Mouse (Mus musculus): ENCODE data around the gene Calhm1.
A peak's percentile ranks its signal among the peaks of the same experiment; 100 is the strongest.

The Calhm1 gene

DNA sequence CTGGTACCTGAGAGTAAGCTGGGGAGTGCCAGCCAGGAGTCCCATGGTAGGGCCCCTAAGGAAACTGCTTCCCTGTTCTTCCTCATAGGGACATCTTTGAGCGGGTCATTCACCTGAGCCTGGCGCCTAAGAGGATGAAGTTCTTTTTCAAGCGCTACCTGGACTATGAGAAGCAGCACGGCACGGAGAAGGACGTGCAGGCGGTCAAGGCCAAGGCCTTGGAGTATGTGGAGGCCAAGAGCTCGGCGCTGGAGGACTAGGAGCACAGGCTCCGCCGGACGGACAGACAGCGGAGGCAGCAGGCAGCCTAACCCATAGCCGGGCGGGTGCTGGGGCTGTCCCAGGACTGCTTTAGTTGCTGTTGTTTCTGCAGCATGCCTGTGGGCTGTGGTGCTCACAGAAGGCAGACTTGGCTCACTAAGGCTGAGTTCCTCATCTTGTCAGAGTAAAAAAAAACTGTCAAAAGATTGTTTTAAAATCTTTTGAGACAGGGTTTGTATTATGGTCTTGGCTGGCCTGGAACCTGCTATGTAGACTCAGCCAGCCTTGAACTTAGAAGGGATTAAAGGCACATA is 13.4 kb downstream of the Calhm1 start:
- Histone ChIP-seq H3K9me3 (ENCODE audit: low read length) (no peaks in the 10 kb centered on the region), H3K27me3 (ENCODE audit: insufficient read depth, low read length) (0 out of 2 replicates have a peak, but pooled peaks cover 5% of the 10 kb centered on the region), H3K4me1 (replicated peaks; ENCODE audit: low read depth, low read length) (peaks cover 77% of the 10 kb centered on the region), H3K4me3 (replicated peaks; ENCODE audit: low read length) (peak overlapping the region; percentile 63), H3K36me3 (ENCODE audit: insufficient read depth, low read length) (peaks cover 92% of the 10 kb centered on the region)
- TF ChIP-seq POU5F1 (IDR thresholded peaks at IDR 0.05; ENCODE audit: borderline replicate concordance, low read length) (no peak), NANOG (IDR thresholded peaks at IDR 0.05; ENCODE audit: borderline replicate concordance, low read length) (no peak), CTCF (conservative IDR thresholded peaks at IDR 0.05; ENCODE audit: low read length) (no peak)

DNA sequence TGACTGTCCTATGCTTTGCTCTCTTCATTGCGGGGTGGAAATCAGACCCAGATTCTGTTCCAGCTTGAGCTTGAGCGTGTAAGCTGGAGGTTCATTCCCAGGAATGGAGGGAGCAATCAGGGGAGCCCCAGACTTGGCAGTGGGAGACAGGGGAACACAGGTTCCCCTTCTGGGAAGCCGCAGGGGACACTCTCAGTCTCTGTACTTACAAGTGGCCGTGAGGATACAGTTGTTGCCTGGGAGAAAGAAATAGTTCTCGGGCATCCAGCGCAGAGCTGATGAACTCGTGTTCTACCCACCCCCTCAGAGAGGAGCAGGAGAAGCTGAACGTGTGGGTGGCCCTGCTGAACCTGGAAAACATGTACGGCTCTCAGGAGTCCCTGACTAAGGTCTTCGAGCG is 15.2 kb downstream of the Calhm1 start:
- TF ChIP-seq CTCF (conservative IDR thresholded peaks at IDR 0.05; ENCODE audit: low read length): no peak
- no peak for TF ChIP-seq NANOG (IDR thresholded peaks at IDR 0.05; ENCODE audit: borderline replicate concordance, low read length)
- TF ChIP-seq POU5F1 (IDR thresholded peaks at IDR 0.05; ENCODE audit: borderline replicate concordance, low read length): no peak
- H3K27me3 ChIP-seq (ENCODE audit: insufficient read depth, low read length): no peaks in the 10 kb centered on the region
- peaks cover 75% of the 10 kb centered on the region for H3K4me1 ChIP-seq (replicated peaks; ENCODE audit: low read depth, low read length)
- H3K4me3 ChIP-seq (replicated peaks; ENCODE audit: low read length): no peak overlapping the region
- no peaks in the 10 kb centered on the region for H3K9me3 ChIP-seq (ENCODE audit: low read length)
- peaks cover 99% of the 10 kb centered on the region for H3K36me3 ChIP-seq (ENCODE audit: insufficient read depth, low read length)

DNA sequence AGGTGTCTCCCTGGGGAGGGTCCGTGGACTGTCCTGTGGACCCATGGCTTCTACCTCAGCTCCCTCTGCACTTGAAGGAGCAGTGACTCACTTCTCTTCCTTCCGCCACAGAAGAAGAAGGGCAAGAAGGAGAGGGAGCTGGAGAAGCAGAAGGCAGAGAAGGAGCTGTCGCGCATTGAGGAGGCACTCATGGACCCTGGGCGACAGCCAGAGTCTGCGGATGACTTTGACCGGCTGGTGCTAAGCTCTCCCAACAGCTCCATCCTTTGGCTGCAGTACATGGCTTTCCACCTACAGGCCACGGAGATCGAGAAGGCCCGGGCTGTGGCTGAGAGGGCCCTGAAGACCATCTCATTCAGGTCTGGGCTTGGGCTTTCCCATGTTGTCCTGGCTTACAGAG is 15.9 kb downstream of the Calhm1 start:
- TF ChIP-seq NANOG (IDR thresholded peaks at IDR 0.05; ENCODE audit: borderline replicate concordance, low read length) (no peak), POU5F1 (IDR thresholded peaks at IDR 0.05; ENCODE audit: borderline replicate concordance, low read length) (no peak), CTCF (conservative IDR thresholded peaks at IDR 0.05; ENCODE audit: low read length) (no peak)

DNA sequence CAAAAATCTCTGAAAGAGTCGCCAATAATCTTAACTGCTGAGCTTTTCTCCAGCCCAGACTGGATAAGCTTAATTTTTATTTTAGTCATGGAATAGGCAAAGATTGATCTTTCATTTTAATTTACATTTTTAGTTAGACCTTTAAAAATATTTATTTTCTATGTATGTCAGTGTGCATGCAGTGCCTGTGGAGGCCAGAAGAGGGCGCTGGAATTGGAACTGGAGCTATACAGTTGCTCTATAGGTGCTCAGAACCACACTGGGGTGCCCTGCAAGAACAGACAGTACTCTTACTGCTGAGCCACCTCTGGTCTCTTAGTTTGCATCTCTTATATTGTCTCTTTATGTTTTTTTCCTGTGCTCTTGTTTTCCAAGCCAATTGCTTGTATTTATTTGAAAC is 21.3 kb downstream of the Calhm1 start:
- Histone ChIP-seq H3K9me3 (ENCODE audit: low read length) (peaks cover 12% of the 10 kb centered on the region), H3K4me1 (replicated peaks; ENCODE audit: low read depth, low read length) (peaks cover 29% of the 10 kb centered on the region), H3K4me3 (replicated peaks; ENCODE audit: low read length) (no peak overlapping the region), H3K27me3 (ENCODE audit: insufficient read depth, low read length) (no peaks in the 10 kb centered on the region), H3K36me3 (ENCODE audit: insufficient read depth, low read length) (peaks cover 97% of the 10 kb centered on the region)
- TF ChIP-seq CTCF (conservative IDR thresholded peaks at IDR 0.05; ENCODE audit: low read length) (peak; percentile 93), POU5F1 (IDR thresholded peaks at IDR 0.05; ENCODE audit: borderline replicate concordance, low read length) (no peak), NANOG (IDR thresholded peaks at IDR 0.05; ENCODE audit: borderline replicate concordance, low read length) (no peak)

More for the DNA sequence above, 15.9 kb downstream of the Calhm1 start:
- Histone ChIP-seq H3K4me3 (replicated peaks; ENCODE audit: low read length) (no peak overlapping the region), H3K9me3 (ENCODE audit: low read length) (no peaks in the 10 kb centered on the region), H3K4me1 (replicated peaks; ENCODE audit: low read depth, low read length) (peaks cover 69% of the 10 kb centered on the region), H3K27me3 (ENCODE audit: insufficient read depth, low read length) (no peaks in the 10 kb centered on the region), H3K36me3 (ENCODE audit: insufficient read depth, low read length) (peaks cover 99% of the 10 kb centered on the region)

DNA sequence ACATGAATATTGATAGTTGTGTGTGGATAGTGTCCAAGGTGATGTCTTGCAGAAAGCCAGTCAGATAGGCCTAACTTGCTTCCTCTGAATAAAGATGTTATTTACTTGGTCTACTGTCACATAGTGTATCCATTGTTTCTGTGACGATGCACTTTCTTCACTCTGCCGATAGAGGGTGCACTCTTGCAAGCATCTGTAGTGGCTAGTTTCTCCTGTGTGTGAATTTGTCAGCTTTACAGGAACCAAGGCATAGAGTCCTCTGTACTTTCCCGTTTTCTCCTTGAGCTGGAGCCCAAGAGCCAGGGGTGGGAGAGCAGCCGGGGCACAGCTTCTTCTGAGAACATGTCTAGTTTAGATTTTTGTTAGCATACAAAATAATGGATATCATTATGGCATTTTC is 23.0 kb downstream of the Calhm1 start:
- peak; percentile 69 for TF ChIP-seq CTCF (conservative IDR thresholded peaks at IDR 0.05; ENCODE audit: low read length)
- TF ChIP-seq POU5F1 (IDR thresholded peaks at IDR 0.05; ENCODE audit: borderline replicate concordance, low read length): no peak
- no peak for TF ChIP-seq NANOG (IDR thresholded peaks at IDR 0.05; ENCODE audit: borderline replicate concordance, low read length)

DNA sequence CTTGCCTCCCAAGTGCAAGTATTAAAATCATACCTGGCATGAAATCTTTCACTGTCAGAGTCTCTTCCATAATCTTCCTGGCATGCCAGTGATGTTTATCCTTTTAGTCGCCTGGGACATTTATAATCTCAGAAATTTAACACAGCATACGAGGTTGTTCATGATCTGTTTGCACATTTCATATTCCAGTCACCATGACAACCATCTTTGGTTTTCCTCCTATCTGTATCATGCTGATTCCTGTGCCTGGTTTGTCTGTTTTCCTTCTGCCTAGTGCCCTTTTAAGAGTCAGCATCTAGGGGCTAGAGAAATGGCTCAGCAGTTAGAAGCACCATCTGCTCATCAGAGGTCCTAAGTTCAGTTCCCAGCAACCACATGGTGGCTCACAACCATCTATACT is 25.4 kb downstream of the Calhm1 start:
- H3K36me3 ChIP-seq (ENCODE audit: insufficient read depth, low read length): peaks cover 96% of the 10 kb centered on the region
- H3K9me3 ChIP-seq (ENCODE audit: low read length): peaks cover 12% of the 10 kb centered on the region
- H3K4me3 ChIP-seq (replicated peaks; ENCODE audit: low read length): no peak overlapping the region
- H3K27me3 ChIP-seq (ENCODE audit: insufficient read depth, low read length): no peaks in the 10 kb centered on the region
- H3K4me1 ChIP-seq (replicated peaks; ENCODE audit: low read depth, low read length): no peaks in the 10 kb centered on the region
- no peak for TF ChIP-seq POU5F1 (IDR thresholded peaks at IDR 0.05; ENCODE audit: borderline replicate concordance, low read length)
- TF ChIP-seq NANOG (IDR thresholded peaks at IDR 0.05; ENCODE audit: borderline replicate concordance, low read length): no peak
- no peak for TF ChIP-seq CTCF (conservative IDR thresholded peaks at IDR 0.05; ENCODE audit: low read length)

More for the DNA sequence above, 23.0 kb downstream of the Calhm1 start:
- no peak overlapping the region for H3K4me3 ChIP-seq (replicated peaks; ENCODE audit: low read length)
- H3K36me3 ChIP-seq (ENCODE audit: insufficient read depth, low read length): peaks cover 97% of the 10 kb centered on the region
- no peaks in the 10 kb centered on the region for H3K27me3 ChIP-seq (ENCODE audit: insufficient read depth, low read length)
- peaks cover 13% of the 10 kb centered on the region for H3K4me1 ChIP-seq (replicated peaks; ENCODE audit: low read depth, low read length)
- H3K9me3 ChIP-seq (ENCODE audit: low read length): peaks cover 12% of the 10 kb centered on the region

DNA sequence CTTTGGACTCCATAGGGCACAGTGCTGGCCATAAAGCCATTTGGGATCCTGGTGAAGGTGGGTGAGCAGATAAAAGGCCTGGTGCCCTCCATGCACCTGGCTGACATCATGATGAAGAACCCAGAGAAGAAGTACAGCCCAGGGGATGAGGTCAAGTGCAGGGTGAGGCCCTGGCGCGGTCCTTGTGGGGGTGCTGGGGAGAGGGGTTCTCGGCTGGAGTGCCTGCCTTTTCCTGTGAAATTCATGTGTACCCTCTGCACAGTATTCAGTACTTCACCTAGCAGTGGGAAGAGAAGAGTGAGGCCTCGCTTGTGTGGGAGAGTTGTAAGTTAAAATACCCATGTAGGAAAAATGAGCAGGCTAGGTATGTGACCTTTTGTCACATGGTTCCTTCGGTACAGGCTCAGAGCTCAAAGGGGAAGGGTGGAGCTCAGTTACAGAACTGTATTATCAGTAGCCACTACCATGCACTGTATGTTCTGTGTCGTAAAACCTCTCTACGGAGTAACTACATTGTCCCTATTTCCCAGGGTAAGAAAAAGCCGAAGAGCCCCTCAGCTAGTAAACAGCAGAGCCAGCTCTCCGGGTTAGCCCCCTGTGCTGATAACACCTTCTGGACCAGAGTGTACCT is 39.3 kb downstream of the Calhm1 start:
- H3K36me3 ChIP-seq (ENCODE audit: insufficient read depth, low read length): peaks cover 100% of the 10 kb centered on the region
- H3K4me1 ChIP-seq (replicated peaks; ENCODE audit: low read depth, low read length): no peaks in the 10 kb centered on the region
- H3K9me3 ChIP-seq (ENCODE audit: low read length): no peaks in the 10 kb centered on the region
- no peak overlapping the region for H3K4me3 ChIP-seq (replicated peaks; ENCODE audit: low read length)
- H3K27me3 ChIP-seq (ENCODE audit: insufficient read depth, low read length): no peaks in the 10 kb centered on the region
- TF ChIP-seq POU5F1 (IDR thresholded peaks at IDR 0.05; ENCODE audit: borderline replicate concordance, low read length): no peak
- no peak for TF ChIP-seq NANOG (IDR thresholded peaks at IDR 0.05; ENCODE audit: borderline replicate concordance, low read length)
- no peak for TF ChIP-seq CTCF (conservative IDR thresholded peaks at IDR 0.05; ENCODE audit: low read length)

DNA sequence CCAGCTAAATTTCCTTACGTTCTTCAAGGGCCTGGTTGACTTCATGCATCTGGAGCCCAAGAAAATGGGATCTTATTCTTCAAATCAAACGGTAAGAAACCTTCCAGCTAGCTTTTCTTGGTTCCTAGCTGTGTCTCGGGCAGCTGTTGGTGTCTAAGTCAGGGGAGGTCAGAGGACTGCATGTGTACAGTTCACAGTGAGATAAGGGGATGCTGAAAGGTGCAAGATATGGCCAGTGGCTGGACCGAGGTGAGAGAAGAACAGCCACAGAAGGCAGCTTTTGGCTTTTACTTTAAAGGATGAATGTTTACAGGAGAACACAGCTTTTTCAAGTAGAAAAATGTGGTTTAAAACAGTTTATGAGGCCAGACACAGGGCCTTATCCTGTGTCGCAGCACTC is 43.0 kb downstream of the Calhm1 start:
- Histone ChIP-seq H3K27me3 (ENCODE audit: insufficient read depth, low read length) (no peaks in the 10 kb centered on the region), H3K4me3 (replicated peaks; ENCODE audit: low read length) (no peak overlapping the region), H3K9me3 (ENCODE audit: low read length) (no peaks in the 10 kb centered on the region), H3K36me3 (ENCODE audit: insufficient read depth, low read length) (peaks cover 100% of the 10 kb centered on the region), H3K4me1 (replicated peaks; ENCODE audit: low read depth, low read length) (no peaks in the 10 kb centered on the region)
- TF ChIP-seq POU5F1 (IDR thresholded peaks at IDR 0.05; ENCODE audit: borderline replicate concordance, low read length) (no peak), NANOG (IDR thresholded peaks at IDR 0.05; ENCODE audit: borderline replicate concordance, low read length) (no peak), CTCF (conservative IDR thresholded peaks at IDR 0.05; ENCODE audit: low read length) (no peak)

All from E14TG2a.4 (cell line).